Mouse (Mus musculus) regulatory T cell (primary cell): ENCODE measurements around the gene Tsacc.
"Not testable (repeated sequence)": the region's sequence is repeated elsewhere in the genome, so short reads cannot be mapped to it uniquely, and the experiment has no call there.

Experiments used
- in situ Hi-C: fragments of 300-600 bp; cut with MboI, MseI; formaldehyde crosslinking; loops from one replicate; pipeline ENCODE4 v1.15.1; 2025; ENCODE audit warnings: high pct_unique_total_duplicates

Tsacc gene

DNA sequence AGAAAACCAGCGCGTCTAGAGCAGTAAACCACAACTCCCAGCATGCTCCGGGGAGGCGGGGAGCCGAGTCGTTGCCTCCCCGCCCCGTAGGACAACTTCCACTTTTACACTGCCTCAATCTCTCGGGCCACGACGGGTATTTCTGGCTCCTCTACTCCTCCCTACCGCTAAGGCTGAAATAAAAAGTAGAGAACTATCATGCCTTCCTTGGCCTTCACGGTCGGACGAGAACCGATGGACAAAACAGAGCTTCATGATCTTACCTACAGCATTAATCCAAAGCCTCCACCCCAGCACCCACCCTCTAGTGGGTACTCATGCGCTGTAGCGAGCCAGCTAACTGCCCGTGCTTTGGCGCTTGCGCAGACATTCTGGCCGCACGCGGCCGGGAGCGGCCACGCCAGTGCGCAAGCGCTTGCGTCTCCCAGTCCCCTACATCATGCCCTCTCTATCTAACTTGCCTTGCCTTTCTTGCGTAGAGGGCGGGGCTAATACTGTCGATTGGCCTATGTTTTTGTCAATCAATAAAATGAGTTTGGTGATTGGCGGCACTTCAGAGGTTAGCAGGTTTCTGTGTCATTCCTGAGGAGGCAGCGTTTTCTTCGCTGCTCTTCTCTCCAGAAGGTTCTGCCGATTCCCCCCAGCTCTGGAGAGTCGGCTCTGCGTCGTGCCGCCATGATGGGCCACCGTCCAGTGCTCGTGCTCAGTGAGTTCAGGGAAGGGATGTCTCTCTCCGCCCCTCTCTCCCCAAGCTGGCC lies at the start of gene Tsacc, which contains the start of gene Cct3:
Gene Tsacc (minus strand): TSS at position 439 of the 758 bp plus-strand sequence.
Gene Cct3 (plus strand): TSS at position 556 of the 758 bp plus-strand sequence.
- in situ Hi-C loops: no loop called here

DNA sequence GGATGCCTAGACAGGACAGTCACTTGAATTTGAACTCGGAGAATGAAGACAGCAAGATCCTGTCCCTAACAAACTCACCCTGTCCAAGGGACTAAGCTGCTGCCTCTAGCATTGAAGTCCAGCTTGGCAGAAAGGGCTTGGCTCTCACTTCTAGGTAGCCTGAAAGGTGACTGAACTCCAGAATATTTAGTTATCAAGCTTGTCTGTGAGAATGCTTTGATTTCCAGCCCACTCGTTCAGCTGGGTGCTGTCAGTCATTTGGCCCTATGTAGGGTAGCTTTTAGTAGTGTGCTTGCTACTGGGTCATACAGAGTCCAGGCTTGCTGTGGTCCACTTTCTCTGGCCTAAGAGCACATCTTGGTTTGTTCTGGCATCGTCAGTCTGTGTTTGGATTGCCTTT lies 42.2 kb upstream of the Tsacc start:
- in situ Hi-C loops: no loop called here

DNA sequence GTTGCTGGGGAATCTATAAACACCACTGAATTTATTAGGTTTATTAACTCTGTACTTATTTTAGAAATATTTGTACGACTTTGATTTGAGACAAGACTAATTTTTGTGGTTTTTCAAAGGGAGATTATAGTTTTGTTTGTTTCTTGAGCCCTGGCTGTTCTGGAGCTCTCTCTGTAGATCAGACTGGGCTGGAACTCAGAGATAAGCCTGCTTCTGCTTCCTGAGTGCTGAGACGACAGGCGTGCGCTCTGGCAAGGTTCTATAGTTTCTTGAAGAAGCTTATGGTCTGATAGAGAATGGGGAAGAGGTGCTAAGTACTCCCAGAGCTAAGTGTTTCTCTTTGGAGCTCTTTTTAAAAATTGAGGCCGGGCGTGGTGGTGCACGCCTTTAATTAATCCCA lies 41.5 kb upstream of the Tsacc start:
- in situ Hi-C loops: no loop called here

DNA sequence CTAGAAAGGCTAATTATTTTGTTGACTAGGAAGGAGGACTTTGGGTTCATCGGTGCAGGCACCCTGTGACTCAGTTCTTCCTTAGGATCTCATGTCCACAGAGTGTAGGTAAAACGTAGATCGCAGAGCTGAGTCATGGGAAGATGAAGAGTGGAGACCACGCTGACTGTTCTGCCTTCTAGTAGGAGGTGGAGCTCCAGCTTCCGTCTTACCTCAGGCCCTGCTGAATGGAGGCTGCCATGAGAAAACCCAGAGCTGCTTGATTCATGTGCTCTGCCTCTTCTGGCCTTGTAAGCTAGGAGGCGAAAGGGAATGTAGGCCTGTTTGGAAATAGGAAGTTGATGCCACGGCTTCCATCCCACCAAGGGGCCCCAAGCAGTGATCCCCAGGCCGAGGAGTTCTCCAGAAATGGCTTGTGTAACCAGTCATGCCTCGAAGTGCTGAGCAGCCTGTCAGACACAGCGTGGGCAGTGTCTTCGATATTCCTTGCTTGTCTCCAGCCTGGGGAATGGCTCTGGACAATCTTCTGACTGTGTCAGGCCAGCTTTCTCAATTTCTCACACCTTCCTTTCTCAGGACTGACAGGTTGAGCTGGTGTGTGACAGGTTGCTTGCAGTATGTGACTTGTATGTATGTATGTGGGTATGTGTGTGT lies 40.7 kb upstream of the Tsacc start:
- in situ Hi-C loops: no loop called here

DNA sequence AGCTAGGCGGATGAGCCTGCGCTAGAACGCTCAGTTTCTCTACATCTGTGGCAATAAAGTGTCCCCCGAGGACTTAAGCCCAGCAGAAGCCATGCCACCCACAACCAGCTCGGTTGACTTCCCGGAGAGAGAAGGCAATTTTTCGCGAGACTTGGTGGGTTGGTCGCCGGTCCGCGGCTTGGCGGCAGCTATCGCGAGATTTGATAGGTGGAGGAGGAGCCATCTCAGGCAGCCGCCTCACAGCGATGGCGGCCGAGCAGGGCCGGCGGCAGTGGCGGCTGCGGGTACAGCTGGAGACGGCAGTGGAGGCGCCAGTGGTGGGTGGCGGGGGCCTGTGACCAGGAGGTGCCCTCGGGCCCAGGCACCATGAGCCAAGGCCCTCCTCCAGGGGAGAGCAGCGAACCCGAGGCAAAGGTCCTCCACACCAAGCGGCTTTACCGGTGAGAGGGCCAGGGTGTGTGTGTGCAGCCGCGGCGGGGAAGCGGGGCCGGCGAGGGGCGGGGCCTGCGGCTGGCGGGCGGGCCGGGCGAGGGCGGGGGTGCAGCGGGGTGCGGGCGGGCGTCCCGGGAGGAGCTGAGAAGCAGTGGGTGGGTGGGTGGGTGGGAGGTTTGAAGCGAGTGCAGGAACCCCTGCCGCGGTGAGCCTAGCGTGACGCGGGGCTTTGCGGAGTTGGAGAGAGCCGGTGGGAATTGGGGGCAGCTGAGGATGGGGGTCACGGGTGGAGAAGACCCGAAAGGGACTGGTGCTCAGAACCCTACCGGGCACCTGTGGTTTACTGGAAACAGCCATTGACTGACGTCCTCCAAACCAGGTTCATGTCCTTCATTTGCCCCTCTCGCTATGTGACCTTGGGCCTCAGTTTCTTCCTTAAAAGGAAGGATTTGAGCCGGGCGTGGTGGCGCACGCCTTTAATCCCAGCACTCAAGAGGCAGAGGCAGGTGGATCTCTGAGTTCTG lies 39.5 kb upstream of the Tsacc start, which contains the start of the genes Tmem79 and Smg5:
Gene Tmem79 (minus strand): TSS at position 91 of the 956 bp plus-strand sequence.
Gene Smg5 (plus strand): TSS at position 203 of the 956 bp plus-strand sequence.
- in situ Hi-C loops: no loop called here

DNA sequence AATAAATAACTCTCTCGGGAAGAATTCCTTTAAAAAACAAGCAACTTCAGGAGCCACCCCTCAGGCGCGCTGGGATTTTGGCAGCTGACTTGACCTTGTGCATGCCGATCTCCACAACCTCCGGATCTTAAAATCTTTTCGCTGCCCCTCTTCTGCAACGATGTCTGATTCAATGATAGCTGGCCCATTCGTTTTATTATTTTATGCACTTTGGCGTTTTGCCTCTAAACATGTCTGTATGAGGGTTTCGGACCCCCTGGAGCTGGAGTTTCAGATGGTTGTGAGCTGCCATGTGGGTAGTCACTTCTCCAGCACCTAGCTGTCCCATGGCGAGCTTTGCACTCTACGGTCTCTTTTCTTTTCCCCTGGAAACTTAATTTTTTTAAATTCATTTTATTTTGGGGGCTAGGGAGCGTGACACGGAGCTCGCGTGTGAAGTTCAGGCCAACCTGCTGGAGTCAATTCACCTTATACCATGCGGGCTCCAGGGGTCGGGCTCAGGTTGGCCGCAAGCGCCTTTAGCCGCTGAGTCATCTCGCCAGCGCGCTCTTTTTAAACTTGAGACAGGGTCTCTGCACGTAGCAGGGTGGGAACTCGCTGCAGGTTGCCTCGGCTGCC lies 38.7 kb upstream of the Tsacc start:
- in situ Hi-C loops: no loop called here

DNA sequence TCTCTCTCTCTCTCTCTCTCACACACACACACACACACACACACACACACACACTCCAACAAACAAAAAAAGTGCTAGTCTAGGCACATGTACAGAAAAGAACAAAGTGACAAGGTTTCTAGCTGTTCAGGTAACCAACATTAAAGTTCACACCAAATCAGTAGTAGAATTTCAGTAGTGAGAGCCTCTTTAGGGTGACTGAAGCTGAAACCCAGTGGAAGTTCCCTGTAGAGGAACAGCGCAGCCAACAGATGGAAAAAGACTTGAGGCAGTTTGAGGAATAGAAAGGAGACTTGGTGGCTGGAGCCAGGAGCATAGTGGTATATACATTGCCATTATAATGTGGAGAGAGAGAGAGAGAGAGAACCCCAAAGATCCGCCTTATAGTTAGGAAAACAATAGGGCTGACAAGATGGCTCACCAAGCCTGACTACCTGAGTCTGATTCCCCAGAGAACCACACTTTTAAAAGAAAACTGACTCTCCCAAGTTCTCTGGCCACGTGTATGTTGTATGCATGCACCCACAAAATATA lies 38.2 kb upstream of the Tsacc start:
- in situ Hi-C loops: no loop called here

DNA sequence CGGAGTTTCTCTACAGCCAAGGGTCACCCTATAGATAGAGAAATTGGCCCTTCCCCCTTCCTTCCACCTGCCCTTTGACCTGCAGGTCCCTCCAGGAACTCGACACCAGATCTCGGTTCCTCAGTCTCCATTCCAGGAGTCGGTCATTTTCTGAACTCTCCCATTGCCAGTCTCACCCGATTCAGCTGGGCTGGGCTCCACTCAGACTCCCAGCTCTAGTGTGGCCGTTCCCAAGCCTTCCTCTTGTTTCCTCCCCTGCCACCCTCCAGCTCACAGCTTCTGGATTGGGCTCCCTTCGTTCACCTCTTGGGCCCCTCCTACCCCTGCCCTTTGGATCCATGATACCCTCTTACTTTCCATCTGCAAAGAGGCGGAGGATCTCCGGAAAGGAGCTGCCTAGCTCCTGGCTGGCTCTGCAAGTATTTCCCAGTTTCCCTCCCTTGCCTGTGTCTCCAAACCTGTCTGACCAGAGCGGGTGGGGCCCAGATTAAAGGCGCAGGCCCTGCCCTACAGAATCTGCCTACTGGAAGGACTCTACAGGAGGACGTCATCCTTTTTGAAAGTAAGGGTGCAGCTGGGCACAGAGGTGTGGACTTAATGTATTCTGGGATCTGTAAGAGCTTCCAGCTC lies 37.3 kb upstream of the Tsacc start:
- in situ Hi-C loops: no loop called here

DNA sequence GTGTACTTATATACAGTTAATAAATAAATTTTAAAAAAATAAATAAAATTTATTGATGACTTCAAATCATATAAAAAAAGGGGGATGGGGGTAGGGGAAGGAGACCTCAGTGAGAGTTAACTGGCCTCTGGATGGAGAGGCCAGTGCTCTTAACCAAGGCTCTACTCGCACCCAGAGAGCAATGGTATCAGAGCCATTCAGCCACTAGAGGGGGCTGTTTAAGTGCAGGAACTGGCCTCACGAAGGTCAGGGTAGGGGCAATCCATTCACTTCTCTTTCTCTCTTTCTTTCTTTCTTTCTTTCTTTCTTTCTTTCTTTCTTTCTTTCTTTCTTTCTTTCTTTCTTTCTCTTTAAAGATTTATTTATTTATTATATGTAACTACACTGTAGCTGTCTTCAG lies 34.5 kb upstream of the Tsacc start:
- in situ Hi-C loops: no loop called here

DNA sequence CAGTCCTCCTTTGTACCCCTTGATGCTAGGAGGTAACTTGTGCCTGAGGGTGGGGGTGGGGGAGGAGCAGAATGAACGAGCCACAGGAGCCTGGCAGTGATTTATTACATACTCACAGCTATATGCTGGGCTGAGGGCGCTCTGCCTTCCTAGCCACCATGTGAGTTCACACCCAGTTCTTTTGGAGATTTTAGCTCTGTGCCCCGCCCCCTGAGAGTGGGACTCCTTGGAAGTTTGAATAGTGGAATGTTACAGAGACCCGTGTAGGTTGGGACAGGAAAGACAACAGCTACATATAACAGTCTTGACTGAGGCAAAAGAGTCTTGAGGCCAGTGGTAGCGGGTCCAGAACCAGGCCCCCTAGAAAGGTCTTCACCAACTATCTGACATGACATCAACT lies 32.2 kb upstream of the Tsacc start:
- in situ Hi-C loops: no loop called here

DNA sequence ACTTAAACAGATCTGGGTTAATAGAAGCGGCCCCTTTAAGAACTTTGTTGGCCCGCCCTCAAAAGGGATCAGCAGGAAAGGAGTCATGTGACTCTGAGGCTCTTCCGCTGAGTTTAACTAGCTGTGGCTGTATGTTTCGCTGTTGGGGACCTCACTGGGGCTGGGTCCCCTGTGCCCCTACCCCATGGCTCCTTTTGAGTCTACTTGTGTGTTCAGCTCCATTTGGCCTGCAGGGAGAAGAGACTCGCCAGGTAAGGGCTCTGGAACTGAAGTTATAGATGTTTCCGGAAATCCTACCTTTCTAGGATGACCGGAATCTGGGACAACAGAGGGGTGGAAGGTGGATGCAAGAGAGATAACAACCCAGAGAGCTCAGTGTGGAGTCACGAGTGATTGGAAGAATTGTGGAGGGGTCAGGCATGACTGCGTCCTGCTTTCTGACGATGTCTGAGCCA lies 28.2 kb upstream of the Tsacc start, which contains the start of gene Glmp:
Gene Glmp (plus strand): TSS at position 73 of the 455 bp plus-strand sequence.
- in situ Hi-C loops: no loop called here

DNA sequence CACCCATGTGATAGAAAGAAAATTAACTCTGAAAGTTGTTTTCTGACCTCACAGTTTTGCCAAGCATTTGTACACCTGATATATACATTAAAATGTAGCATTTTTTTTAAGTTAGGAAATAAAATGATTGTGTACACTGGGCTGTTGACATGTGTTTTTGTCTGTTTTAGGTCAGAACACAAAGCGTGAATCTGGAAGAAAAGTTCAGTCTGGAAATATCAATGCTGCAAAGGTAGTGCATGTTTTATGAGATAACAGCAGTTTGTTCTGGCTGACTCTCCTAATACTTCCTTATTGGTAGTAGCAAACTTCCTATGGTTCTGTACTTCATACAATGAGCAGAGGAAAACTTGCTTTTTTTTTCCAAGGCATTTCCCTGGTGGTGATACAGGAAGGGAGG lies 2.4 kb upstream of the Tsacc start:
- in situ Hi-C loops: no loop called here

DNA sequence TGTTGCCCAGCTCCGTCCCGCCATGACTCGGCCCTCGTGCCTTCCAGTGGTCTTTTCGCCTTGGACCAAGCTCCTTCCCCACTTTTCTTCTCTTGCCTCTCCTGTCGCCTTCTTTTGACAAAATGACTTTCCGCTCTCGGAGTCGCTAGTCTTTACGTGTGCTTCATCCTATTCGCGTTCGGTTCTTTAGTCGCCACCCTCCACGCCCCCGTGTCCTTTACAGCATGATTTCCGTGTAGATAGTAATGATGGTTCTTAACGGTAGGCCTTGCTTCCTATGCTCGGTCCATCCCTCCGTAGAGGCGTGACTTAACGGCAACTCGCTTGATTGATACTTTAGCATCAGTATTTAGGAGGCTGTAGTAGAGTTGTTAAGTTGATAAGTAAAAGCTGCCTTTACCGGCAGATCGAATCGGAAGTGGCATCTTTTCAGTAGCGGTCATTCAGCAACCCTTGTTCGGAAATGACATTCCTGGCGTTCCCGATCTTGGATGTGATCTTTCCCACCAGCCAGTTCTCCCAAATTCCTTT lies 587 bp upstream of the Tsacc start:
- in situ Hi-C loops: no loop called here

DNA sequence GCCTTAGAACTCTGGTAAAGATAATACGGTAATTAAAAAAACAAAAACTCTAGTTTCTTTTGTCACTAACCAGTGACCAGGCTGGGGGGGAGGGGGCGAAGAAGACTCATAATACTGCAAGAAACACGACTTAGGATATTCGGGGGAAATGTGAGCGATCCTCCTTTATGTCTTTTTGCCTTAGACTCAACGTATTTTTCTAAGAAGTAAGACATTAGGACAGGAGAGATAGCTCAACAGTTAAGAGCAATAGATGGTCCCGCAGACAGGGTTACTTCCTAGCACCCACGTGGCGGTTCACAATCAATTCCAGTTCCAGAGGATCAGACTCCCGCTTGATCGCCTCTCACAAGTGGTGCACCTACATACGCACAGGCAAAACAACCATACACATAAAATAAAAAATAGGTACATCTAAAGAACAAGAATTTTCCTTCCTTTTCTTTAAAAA lies 664 bp downstream of the Tsacc start:
- in situ Hi-C loops: no loop called here

DNA sequence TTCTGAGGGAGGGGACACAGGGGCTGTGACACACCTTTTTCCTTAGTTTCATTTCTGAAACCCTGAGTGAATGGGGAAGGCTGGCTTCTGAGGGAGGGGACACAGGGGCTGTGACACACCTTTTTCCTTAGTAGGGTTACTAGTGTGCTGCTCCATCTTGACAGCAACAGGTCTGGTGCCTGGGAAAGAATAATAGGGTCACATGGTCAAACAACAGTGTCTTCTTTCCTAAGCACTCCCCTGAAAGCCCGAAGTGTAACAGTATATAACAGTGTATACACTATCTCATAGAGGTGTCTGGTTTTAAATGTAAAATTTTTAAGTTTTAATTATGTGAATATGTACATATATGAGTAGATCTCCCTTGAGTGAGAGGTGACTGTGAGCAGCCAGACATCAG lies 1.5 kb downstream of the Tsacc start:
- in situ Hi-C loops: not testable (repeated sequence)

DNA sequence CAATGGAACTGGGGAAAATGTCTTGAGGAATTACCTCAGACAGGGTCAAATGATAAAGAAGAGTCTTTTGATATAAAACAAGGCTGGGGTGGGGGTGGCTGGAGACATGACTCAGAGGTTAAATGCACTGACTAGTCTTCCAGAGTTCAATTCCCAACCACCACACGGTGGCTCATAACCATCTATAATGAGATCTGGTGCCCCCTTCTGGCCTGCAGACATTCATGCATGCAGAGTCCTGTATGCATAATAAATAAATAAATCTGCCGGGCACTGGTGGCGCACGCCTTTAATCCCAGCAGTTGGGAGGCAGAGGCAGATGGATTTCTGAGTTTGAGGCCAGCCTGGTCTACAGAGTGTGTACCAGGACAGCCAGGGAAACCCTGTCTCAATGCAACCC lies 4.8 kb downstream of the Tsacc start:
- in situ Hi-C loops: no loop called here

DNA sequence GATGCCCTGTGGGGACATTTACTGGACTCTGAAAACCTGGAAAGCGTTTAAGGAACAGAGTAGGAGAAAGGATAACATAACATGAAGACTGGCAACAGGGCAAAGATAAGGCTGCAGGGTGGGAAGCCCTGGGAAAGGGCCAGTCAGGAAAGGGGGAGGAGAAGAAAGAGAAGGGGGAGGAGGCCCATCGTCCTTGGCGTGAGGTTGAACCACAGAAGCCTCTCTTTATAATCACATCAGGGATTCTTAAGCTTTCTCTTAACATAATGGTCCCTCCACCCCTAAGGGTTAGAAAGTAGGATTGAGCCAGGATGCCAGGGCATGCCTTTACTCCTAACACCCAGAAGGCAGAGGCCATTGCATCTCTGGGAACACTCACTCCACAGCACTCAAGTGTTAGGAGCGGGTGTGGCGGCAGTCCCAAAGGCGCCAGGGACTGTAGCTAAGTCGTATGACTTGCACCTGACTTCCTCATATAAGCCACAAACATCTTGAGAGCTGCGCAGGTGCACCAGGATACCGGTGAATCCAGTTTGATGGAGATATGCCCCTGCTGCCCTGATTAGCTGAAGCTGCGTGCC lies 8.6 kb downstream of the Tsacc start:
- in situ Hi-C loops: not testable (repeated sequence)

DNA sequence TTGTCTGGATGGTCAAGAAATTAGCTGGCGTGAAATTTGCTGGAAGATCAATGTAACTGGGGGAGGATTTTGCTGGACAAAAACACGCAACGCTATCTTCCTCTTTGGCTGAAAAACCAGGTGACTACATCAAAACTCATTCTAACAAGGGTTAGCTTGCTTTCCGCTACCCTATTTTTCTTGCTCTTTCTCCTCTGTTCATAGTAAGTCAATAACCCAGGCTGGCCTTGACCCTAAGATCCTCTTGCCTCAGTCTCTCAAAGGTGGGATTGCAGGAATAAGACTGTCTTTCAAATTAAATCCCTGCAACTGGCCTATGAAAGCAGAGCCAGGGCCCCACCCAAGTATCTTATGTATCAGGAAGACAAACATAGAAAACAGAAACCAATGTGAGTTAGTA lies 9.7 kb downstream of the Tsacc start, which contains the start of gene Gm38392:
Gene Gm38392 (minus strand): TSS at position 101 of the 400 bp plus-strand sequence.
- in situ Hi-C loops: no loop called here

DNA sequence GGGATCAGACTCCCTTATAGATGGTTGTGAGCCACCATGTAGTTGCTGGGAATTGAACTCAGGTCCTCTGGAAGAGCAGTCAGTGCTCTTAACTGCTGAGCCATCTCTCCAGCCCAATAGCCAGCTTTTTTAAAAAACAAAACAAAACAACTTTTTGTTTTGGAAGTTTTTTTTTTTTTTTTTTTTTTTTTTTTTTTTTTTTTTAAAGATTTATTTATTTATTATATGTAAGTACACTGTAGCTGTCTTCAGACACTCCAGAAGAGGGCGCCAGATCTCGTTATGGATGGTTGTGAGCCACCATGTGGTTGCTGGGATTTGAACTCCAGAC lies 11.3 kb downstream of the Tsacc start:
- in situ Hi-C loops: not testable (repeated sequence)
